Mouse (Mus musculus): ENCODE results near the gene Gpr157. TPM values are rescaled to one million over a fixed set of nuclear protein-coding genes. Genes with fewer than 3 reads are reported as not detected.

Gene Gpr157
- total and polyA plus RNA-seq, 3 experiments: 0.19 to 0.88 TPM; not detected in 1

- TF ChIP-seq KAT2A (conservative IDR thresholded peaks at IDR 0.05; ENCODE audit: low read depth, low read length) (no peak), CTCF (IDR thresholded peaks at IDR 0.05 in 2 of 3, conservative IDR thresholded peaks at IDR 0.05 in 1 of 3; ENCODE audit: control insufficient read depth in 1 of 3, insufficient read depth in 1 of 3, low read depth in 2 of 3, low read length in 3 of 3, poor library complexity in 1 of 3, severe bottlenecking in 1 of 3) (peak; percentile 49 to 67 (median 49))
- peak; percentile 68 for DNase-seq (ENCODE audit: low read depth, low spot score)
These were observed 31.0 kb downstream of the Gpr157 start for GRCm38 (mm10) chr4:150118163-150118562.

GRCm38 (mm10) chr4:150119055-150119454, 31.9 kb downstream of the Gpr157 start, which contains the start of gene Slc2a5:
Gene Slc2a5, plus strand, starts transcription at chr4:150119283.
- Histone ChIP-seq H3K4me3 (ENCODE audit: control insufficient read depth in 1 of 2, insufficient read depth in 1 of 2, low read depth in 2 of 2, low read length in 2 of 2) (peak within 1 kb of the TSS; percentile 80 to 94), H3K27me3 (ENCODE audit: control insufficient read depth in 1 of 2, insufficient read depth in 2 of 2, low read length in 2 of 2) (no peaks in the 10 kb centered on the region; a peak in 1 of 4 replicates), H3K4me1 (ENCODE audit: control insufficient read depth in 1 of 2, insufficient read depth in 2 of 2, low read length in 2 of 2) (peaks cover 5 to 17% of the 10 kb centered on the region in 2 experiments), H3K36me3 (ENCODE audit: control insufficient read depth in 1 of 2, insufficient read depth in 2 of 2, low read length in 2 of 2) (peaks cover 0 to 12% of the 10 kb centered on the region in 2 experiments; a peak in 2 of 4 replicates), H3K79me2 (ENCODE audit: control insufficient read depth, insufficient read depth, low read length, poor library complexity) (no peaks in the 10 kb centered on the region; the same call in 1 of the 2 replicates), H3K9ac (ENCODE audit: control insufficient read depth, low read depth, low read length, poor library complexity, severe bottlenecking) (peak within 1 kb of the TSS; percentile 81), H3K9me3 (replicated peaks; ENCODE audit: insufficient read depth, low read length) (no peaks in the 10 kb centered on the region), H3K27ac (ENCODE audit: control insufficient read depth, low read depth, low read length) (peak within 1 kb of the TSS; percentile 55)
- TF ChIP-seq POLR2AphosphoS2 (IDR thresholded peaks at IDR 0.05; ENCODE audit: low read length) (peak; percentile 32; the same call in 1 of the 2 replicates), NELFE (IDR thresholded peaks at IDR 0.05; ENCODE audit: low read depth, low read length) (peak; percentile 53), SIN3A (IDR thresholded peaks at IDR 0.05; ENCODE audit: low read length) (peak; percentile 31; the same call in 1 of the 2 replicates), HCFC1 (IDR thresholded peaks at IDR 0.05; ENCODE audit: low read depth, low read length) (peak; percentile 37; the same call in 1 of the 2 replicates), MEF2A (IDR thresholded peaks at IDR 0.05; ENCODE audit: extremely low read depth, insufficient replicate concordance, low read depth, low read length, poor library complexity, severe bottlenecking) (no peak), POLR2A (IDR thresholded peaks at IDR 0.05; ENCODE audit: control insufficient read depth in 1 of 2, insufficient read depth in 1 of 2, low read depth in 1 of 2, low read length in 2 of 2, poor library complexity in 1 of 2) (peak in 1 of 2 experiments; percentile 43; a peak in 2 of 4 replicates), NRF1 (IDR thresholded peaks at IDR 0.05; ENCODE audit: insufficient read depth, low read depth, low read length, poor library complexity, severe bottlenecking) (peak; percentile 65), CHD2 (IDR thresholded peaks at IDR 0.05; ENCODE audit: low read length) (no peak)
- peak; percentile 77 for DNase-seq (ENCODE audit: low read depth, low spot score)

More at GRCm38 (mm10) chr4:150118163-150118562, 31.0 kb downstream of the Gpr157 start:
- no peaks in the 10 kb centered on the region; the same call in 1 of the 2 replicates for H3K79me2 ChIP-seq (ENCODE audit: control insufficient read depth, insufficient read depth, low read length, poor library complexity)
- peaks cover 5 to 17% of the 10 kb centered on the region in 2 experiments for H3K4me1 ChIP-seq (ENCODE audit: control insufficient read depth in 1 of 2, insufficient read depth in 2 of 2, low read length in 2 of 2)
- no peaks in the 10 kb centered on the region; a peak in 1 of 4 replicates for H3K27me3 ChIP-seq (ENCODE audit: control insufficient read depth in 1 of 2, insufficient read depth in 2 of 2, low read length in 2 of 2)
- H3K9me3 ChIP-seq (replicated peaks; ENCODE audit: insufficient read depth, low read length): no peaks in the 10 kb centered on the region
- H3K36me3 ChIP-seq (ENCODE audit: control insufficient read depth in 1 of 2, insufficient read depth in 2 of 2, low read length in 2 of 2): peaks cover 0 to 12% of the 10 kb centered on the region in 2 experiments; a peak in 2 of 4 replicates
- no peak overlapping the region for H3K27ac ChIP-seq (ENCODE audit: control insufficient read depth, low read depth, low read length)
- no peak overlapping the region for H3K9ac ChIP-seq (ENCODE audit: control insufficient read depth, low read depth, low read length, poor library complexity, severe bottlenecking)
- H3K4me3 ChIP-seq (ENCODE audit: control insufficient read depth in 1 of 2, insufficient read depth in 1 of 2, low read depth in 2 of 2, low read length in 2 of 2): no peak overlapping the region

DNA sequence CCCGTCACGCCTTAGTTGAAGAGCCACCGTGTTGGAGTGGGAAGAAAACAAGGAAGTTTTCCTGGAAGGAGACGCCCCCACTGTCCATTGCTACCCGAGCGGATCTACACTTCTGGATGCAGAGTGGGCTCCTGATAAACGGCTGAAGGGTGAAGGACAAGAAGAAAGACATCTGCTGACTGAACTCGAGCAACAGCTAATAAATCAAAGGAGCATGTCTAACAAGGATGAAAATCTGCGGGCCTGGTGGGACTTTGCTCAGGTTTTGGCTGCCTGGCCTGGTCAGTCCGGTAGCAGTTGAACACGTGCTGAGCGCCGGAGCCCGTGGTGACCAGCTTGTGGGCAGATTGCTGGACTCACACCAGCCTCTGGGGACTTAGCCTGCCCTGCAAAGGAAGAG, 32.5 kb downstream of the Gpr157 start:
- TF ChIP-seq MXI1 (IDR thresholded peaks at IDR 0.05; ENCODE audit: low read depth, low read length): no peak
- 0 out of 4 replicates have a peak, but pooled peaks of 1 of the 2 experiments have one; percentile 4 for TF ChIP-seq EP300 (IDR thresholded peaks at IDR 0.05; ENCODE audit: low read depth in 1 of 2, low read length in 2 of 2)
- no peak for TF ChIP-seq GABPA (IDR thresholded peaks at IDR 0.05; ENCODE audit: low read depth, low read length)
- TF ChIP-seq UBTF (IDR thresholded peaks at IDR 0.05; ENCODE audit: borderline replicate concordance, insufficient read depth, low read depth, low read length): no peak
- TF ChIP-seq GATA1 (IDR thresholded peaks at IDR 0.05; ENCODE audit: low read depth, low read length): no peak
- TF ChIP-seq E2F4 (IDR thresholded peaks at IDR 0.05; ENCODE audit: borderline replicate concordance, low read depth, low read length): no peak
- no peak for TF ChIP-seq JUND (IDR thresholded peaks at IDR 0.05; ENCODE audit: low read depth, low read length)

More for the DNA sequence above, 32.5 kb downstream of the Gpr157 start:
- peak; percentile 33 for DNase-seq (ENCODE audit: low read depth, low spot score)
- Histone ChIP-seq H3K36me3 (ENCODE audit: control insufficient read depth in 1 of 2, insufficient read depth in 2 of 2, low read length in 2 of 2) (peaks cover 0 to 12% of the 10 kb centered on the region in 2 experiments; a peak in 2 of 4 replicates), H3K27ac (ENCODE audit: control insufficient read depth, low read depth, low read length) (peak overlapping the region; percentile 55), H3K4me3 (ENCODE audit: control insufficient read depth in 1 of 2, insufficient read depth in 1 of 2, low read depth in 2 of 2, low read length in 2 of 2) (peak overlapping the region; percentile 80 to 94), H3K9me3 (replicated peaks; ENCODE audit: insufficient read depth, low read length) (no peaks in the 10 kb centered on the region), H3K9ac (ENCODE audit: control insufficient read depth, low read depth, low read length, poor library complexity, severe bottlenecking) (peak overlapping the region; percentile 81), H3K79me2 (ENCODE audit: control insufficient read depth, insufficient read depth, low read length, poor library complexity) (no peaks in the 10 kb centered on the region; the same call in 1 of the 2 replicates), H3K4me1 (ENCODE audit: control insufficient read depth in 1 of 2, insufficient read depth in 2 of 2, low read length in 2 of 2) (peaks cover 5 to 17% of the 10 kb centered on the region in 2 experiments), H3K27me3 (ENCODE audit: control insufficient read depth in 1 of 2, insufficient read depth in 2 of 2, low read length in 2 of 2) (no peaks in the 10 kb centered on the region)

All from MEL (cell line).